Mouse (Mus musculus) heart, postnatal 0 days (tissue): ENCODE data around the gene Robo1.

Source experiments
- CTCF ChIP-seq: IDR thresholded peaks from 2 replicates; pipeline ENCODE4 v1.5.1; 2016; ENCODE audit warnings: antibody characterized with exemption, control low read depth, low read depth
- EP300 ChIP-seq: IDR thresholded peaks from 2 replicates; pipeline ENCODE4 v1.6.1; 2016; ENCODE audit warnings: antibody characterized with exemption, low read depth

- TF ChIP-seq CTCF = no peak
- no peak for TF ChIP-seq EP300
These were observed 150.5 kb downstream of the Robo1 start for GRCm38 (mm10) chr16:72458576-72458975.
